Mouse (Mus musculus): Measurements from ENCODE around the gene Hoxa4.

- TF ChIP-seq POLR2A (IDR thresholded peaks at IDR 0.05; ENCODE audit: insufficient read depth, low read depth, low read length) (no peak), CTCF (IDR thresholded peaks at IDR 0.05; ENCODE audit: insufficient read depth, low read depth, low read length) (no peak)
These were observed 30.6 kb upstream of the Hoxa4 start for GRCm38 (mm10) chr6:52221993-52222685.

Measured in olfactory bulb, adult 2 months (tissue).